Mouse (Mus musculus) brain, embryonic 14.5 days (tissue): ENCODE measurements around the gene Pax7.

Experiments used
- CTCF ChIP-seq: fragments of 200-500 bp; IDR thresholded peaks from 2 replicates; pipeline ENCODE4 v1.5.1; 2012; ENCODE audit warnings: inconsistent platforms, mild to moderate bottlenecking, moderate library complexity, borderline replicate concordance; ENCODE audit not compliant: insufficient read depth, insufficient read length; ENCODE audit errors: extremely low read depth
- POLR2A ChIP-seq: fragments of 200-500 bp; IDR thresholded peaks from 2 replicates; pipeline ENCODE4 v1.6.1; 2012; ENCODE audit warnings: mild to moderate bottlenecking, inconsistent platforms, borderline replicate concordance; ENCODE audit not compliant: poor library complexity, insufficient read depth, insufficient read length, severe bottlenecking; ENCODE audit errors: extremely low read depth

GRCm38 (mm10) chr4:139750926-139751325, 82.4 kb downstream of the Pax7 start:
- TF ChIP-seq CTCF = no peak
- TF ChIP-seq POLR2A = no peak
